Mouse (Mus musculus) neural tube, embryonic 10.5 days (tissue): ENCODE data around the gene Napa.
A peak's percentile ranks its signal among the peaks of the same experiment; 100 is the strongest.

Experiments
- DNase-seq: peaks from one replicate; pipeline ENCODE4 v3.0.0-alpha.2; 2017; ENCODE audit warnings: low spot score; ENCODE audit errors: extremely low spot score

Gene Napa

GRCm38 (mm10) chr7:16094592-16094991 lies 3.7 kb upstream of the Napa start:
- no peak for DNase-seq

GRCm38 (mm10) chr7:16099901-16100300 lies 1.6 kb downstream of the Napa start:
- no peak for DNase-seq

DNA sequence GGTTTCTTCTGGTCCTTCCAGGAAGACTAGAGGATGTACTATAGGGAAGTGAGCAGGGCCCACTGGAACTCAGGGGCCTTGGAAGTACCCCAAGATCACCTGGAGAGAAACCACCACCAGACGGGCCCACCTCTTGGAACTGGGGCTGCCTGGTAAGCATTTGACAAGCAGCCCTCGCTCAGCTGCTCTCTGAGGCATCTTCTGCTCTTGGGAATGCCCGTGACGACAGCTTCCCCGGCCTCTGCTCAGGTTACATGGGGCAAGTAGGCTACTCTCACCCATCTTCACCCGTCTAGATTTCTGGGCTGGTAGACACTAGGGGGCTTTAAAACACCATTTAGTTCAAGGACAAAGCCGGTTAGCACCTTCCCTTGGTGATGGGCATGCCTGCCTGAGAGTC lies 2.8 kb downstream of the Napa start:
- DNase-seq = no peak

- no peak for DNase-seq
Observed at GRCm38 (mm10) chr7:16101726-16102475, 3.6 kb downstream of the Napa start.

DNA sequence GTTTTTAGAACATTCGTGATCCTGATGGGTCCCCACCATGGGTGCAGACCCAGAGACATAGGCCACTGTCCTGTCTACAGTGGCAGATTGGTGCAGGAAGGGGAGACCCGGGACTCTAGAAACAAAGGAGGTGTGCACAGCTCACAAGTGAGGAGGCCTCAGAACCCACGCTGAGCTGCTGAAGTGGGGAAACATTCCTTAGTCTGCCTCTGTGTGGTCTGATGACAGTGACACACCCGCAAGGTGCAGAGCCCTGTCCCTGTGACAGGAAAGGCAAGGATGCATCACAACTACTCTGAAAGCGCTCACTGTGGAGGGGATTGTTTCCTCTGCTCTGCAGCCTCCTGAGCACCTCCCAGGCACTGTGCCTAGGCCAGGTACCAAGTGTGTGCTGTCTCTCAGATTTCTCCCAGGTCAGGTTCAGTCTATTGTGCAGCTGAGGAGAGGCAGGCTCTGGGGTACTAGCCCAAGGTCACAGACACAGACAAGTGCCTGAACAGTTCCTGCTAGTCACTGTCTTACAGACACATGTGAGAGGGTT lies 4.5 kb downstream of the Napa start:
- DNase-seq = no peak

DNA sequence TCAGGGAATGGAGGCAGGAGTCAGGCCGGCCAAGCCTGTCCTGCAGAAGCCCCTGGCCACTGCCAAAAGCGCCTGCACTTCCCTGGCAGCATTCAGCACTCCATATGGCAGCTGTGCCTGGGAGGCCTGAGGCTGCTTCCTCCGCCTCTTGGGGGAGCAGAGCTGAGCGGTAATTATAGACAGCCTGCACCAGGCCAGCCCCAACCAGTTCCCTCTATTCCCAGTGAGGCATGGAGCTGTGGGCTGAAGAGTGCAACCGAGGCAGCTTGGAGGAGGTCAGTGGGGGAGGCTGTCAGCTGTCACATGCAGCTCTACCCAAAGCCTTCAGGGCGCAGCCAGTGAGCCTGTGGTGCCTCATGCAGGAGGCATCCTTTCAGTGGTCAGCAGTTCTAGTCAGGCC lies 5.5 kb downstream of the Napa start:
- no peak for DNase-seq

- DNase-seq = no peak
Observed at GRCm38 (mm10) chr7:16104611-16105388, 6.5 kb downstream of the Napa start.

DNA sequence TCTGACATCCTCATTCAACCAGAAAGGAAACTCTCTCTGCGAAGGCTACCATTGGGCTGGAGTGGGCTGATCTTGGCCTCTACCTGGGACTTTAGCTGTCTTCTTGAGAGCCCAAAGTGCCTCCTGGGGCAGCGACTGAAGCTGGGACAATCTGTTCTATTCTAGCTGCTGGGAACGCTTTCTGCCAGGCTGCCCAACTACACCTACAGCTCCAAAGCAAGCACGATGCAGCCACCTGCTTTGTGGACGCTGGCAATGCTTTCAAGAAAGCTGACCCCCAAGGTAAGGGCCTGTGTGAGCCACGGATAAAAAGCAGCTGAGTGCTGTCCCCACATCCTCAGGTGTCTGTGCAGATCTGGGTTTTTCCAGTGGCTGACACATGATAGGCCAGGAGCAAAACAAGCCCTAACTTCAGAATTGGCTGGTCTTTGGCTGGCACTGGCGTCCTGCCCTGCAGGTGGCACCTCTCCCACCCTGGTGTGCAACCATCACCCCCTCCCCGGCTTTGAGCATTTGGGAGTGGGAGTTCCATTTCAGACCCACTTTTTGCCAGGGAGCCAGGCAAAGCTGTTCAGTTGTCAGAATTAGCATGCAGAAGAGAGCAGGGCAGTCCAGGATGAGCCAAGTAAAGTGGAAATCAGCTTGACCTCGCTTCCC lies 10.8 kb downstream of the Napa start:
- no peak for DNase-seq

DNA sequence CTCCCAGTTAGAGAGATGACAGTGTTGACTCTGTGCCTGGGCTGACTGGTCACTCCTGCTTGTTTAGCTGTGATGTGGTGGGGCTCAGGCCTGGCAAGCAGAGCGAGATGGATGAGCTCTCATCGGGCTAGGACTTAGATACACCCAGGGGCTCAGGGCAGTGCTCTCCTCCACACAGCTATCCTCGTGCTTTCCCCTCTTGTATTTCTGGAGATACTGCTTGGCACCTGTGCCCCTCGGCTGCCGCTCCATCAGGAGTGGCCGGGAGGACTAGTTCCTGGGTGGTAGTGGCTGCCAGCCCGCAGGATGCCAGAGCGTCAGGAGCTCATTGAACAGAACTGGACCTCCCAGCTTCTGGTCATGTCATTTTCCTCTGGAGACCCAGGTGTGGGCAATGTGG lies 11.9 kb downstream of the Napa start:
- no peak for DNase-seq

- DNase-seq = no peak
Observed at GRCm38 (mm10) chr7:16111284-16112090, 13.2 kb downstream of the Napa start.

- DNase-seq = no peak
Observed at GRCm38 (mm10) chr7:16116418-16116817, 18.2 kb downstream of the Napa start.

DNA sequence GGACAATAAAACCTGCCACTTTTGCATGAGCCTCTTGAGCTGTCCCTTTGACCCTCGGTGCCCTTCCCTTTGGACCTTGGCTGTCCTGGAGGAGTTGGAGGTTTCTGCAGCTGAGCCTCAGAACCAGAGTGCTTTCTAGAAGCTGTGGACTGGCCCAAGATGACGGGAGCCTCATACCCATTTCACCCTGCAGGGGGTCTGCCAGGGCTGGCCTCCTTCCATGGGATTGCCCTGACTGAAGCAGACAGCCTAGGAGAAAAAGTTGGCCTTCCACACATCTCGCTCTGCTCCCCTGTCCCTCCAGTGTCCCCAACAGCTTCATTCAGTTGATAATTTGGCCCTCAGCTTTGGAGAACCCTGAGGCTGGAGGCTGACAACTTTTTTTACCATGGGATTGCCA lies 18.8 kb downstream of the Napa start:
- no peak for DNase-seq

GRCm38 (mm10) chr7:16119569-16120261 lies 21.5 kb downstream of the Napa start, which contains the start of gene Kptn:
Gene Kptn, plus strand, starts transcription at chr7:16119895.
- DNase-seq = peak; percentile 95

- DNase-seq = no peak
Observed at GRCm38 (mm10) chr7:16120262-16120600, 22.0 kb downstream of the Napa start.

- DNase-seq = no peak
Observed at GRCm38 (mm10) chr7:16125829-16126228, 27.6 kb downstream of the Napa start.

GRCm38 (mm10) chr7:16128344-16128743 lies 30.1 kb downstream of the Napa start:
- no peak for DNase-seq

- no peak for DNase-seq
Observed at GRCm38 (mm10) chr7:16128899-16129298, 30.6 kb downstream of the Napa start.

DNA sequence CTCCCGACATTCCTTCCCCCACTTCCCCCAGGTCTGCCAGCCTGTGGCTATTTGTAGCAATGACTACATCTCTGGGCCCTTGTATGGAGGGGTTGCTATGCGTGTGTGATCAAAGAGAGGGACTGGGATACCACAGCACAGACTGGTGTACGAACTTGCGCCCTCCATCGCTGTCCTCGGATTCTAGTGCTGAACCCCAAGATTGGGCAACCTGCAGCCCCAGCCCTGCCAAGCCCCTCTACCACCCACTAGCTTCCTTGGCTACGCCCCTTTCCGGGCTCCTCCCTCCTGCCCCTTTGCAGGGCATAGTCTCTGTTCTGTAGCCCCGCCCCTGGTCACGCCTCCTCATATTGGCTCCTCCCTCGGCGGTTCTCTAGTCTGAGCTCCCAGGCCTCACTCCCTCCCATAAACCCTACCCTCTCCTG lies 31.2 kb downstream of the Napa start, which contains the start of gene Slc8a2:
Slc8a2 (plus strand) TSS at position 406 of the 425 bp plus-strand sequence.
- DNase-seq = peak; percentile 82

DNA sequence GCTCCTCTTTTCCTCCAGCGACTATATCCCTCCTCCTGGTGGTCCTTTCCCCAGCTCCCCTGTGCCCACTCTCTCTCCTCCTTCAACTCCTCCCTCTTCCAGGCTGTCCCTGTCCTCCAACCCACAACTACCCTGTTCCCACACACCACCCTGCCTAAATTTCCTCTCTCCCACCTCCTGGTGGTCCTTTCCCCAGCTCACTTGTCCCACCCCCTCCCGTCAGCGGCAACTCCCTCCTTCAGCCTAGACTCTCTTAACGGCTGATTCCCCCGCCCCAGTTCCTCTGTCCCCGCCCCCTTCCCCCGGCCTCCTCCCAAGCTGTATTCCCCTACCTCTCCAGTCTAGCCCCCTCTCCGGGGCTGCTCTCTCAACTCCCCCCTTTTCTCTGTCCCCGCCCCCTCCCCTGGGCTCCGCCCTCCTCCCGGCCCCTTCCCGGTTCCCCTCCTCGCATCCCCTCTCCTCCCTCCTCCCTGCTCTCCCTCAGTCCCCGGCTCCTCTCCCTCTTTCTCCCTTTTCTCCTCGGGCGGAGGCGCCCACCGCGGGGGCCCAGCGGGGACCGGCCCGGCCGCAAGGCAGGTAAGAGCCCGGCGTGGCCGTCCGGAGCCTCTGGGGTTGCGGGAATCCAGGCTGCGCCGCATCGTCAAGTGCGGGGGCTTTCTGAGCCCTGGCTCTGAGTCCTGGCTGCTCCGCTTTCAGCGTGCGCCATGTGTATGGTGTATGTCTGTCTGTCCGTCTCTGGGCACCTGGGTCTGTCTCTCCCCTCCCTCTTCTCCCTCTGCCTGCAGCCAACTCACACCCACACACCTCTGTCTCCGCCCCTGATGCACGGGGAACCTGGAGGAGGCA lies 31.8 kb downstream of the Napa start:
- DNase-seq = peak; percentile 84
